Mouse (Mus musculus) MEL (cell line): ENCODE measurements around the gene Pak6. TPM values are rescaled to one million over a fixed set of nuclear protein-coding genes. Genes with fewer than 3 reads are reported as not detected.

Source experiments
- DNase-seq: peaks from one replicate; pipeline ENCODE4 v3.0.0; 2011; ENCODE audit warnings: low read depth, low spot score
- H3K27ac ChIP-seq: 2 replicates; pipeline ENCODE4 v1.5.1; 2012; ENCODE audit warnings: low read depth, mild to moderate bottlenecking, control low read depth, low read length, moderate library complexity; ENCODE audit not compliant: control insufficient read depth
- H3K27me3 ChIP-seq, 2 experiments: fragments of 150-350 bp in 1 of 2; sonication (generic) in 1 of 2; 2 replicates each; pipeline ENCODE4 v1.6.1; 2012; ENCODE audit warnings: low read length in 2 of 2, mild to moderate bottlenecking in 2 of 2, improper control_type of control experiment in 1 of 2, moderate library complexity in 1 of 2; ENCODE audit not compliant: insufficient read depth in 2 of 2, control insufficient read depth in 1 of 2
- H3K36me3 ChIP-seq, 2 experiments: 2 replicates each; pipeline ENCODE4 v1.6.1; 2012 to 2014; ENCODE audit warnings: low read length in 2 of 2, improper control_type of control experiment in 1 of 2, inconsistent platforms in 1 of 2, mild to moderate bottlenecking in 1 of 2; ENCODE audit not compliant: insufficient read depth in 2 of 2, control insufficient read depth in 1 of 2
- H3K4me1 ChIP-seq, 2 experiments: fragments of 150-350 bp in 1 of 2; sonication (generic) in 1 of 2; 2 replicates each; pipeline ENCODE4 v1.6.1; 2012; ENCODE audit warnings: low read length in 2 of 2, improper control_type of control experiment in 1 of 2, mild to moderate bottlenecking in 1 of 2; ENCODE audit not compliant: insufficient read depth in 2 of 2, control insufficient read depth in 1 of 2
- H3K4me3 ChIP-seq, 2 experiments: fragments of 150-350 bp in 1 of 2; sonication (generic) in 1 of 2; 2 replicates each; pipeline ENCODE4 v1.5.1; 2012; ENCODE audit warnings: low read depth in 2 of 2, low read length in 2 of 2, mild to moderate bottlenecking in 2 of 2, moderate library complexity in 2 of 2, control low read depth in 1 of 2, improper control_type of control experiment in 1 of 2; ENCODE audit not compliant: control insufficient read depth in 1 of 2, insufficient read depth in 1 of 2
- H3K79me2 ChIP-seq: 2 replicates; pipeline ENCODE4 v1.6.1; 2012; ENCODE audit warnings: mild to moderate bottlenecking, low read length, moderate library complexity; ENCODE audit not compliant: control insufficient read depth, poor library complexity, insufficient read depth
- H3K9ac ChIP-seq: 2 replicates; pipeline ENCODE4 v1.6.1; 2012; ENCODE audit warnings: low read depth, mild to moderate bottlenecking, control low read depth, low read length, moderate library complexity; ENCODE audit not compliant: control insufficient read depth, poor library complexity, severe bottlenecking
- H3K9me3 ChIP-seq: fragments of 150-350 bp; sonication (generic); replicated peaks from 2 replicates; pipeline ENCODE4 v1.6.1; 2012; ENCODE audit warnings: mild to moderate bottlenecking, low read length, improper control_type of control experiment, moderate library complexity; ENCODE audit not compliant: insufficient read depth
- BHLHE40 ChIP-seq: IDR thresholded peaks from 2 replicates; pipeline ENCODE4 v1.6.1; 2012; ENCODE audit warnings: low read depth, mild to moderate bottlenecking, inconsistent platforms, low read length, improper control_type of control experiment, borderline replicate concordance
- CTCF ChIP-seq, 3 experiments: IDR thresholded peaks in 2 of 3; conservative IDR thresholded peaks in 1 of 3; 2 replicates each; pipeline ENCODE4 v1.5.1; 2011 to 2012; ENCODE audit warnings: low read length in 3 of 3, low read depth in 2 of 3, mild to moderate bottlenecking in 2 of 3, improper control_type of control experiment in 1 of 3, inconsistent platforms in 1 of 3, mixed read lengths in 1 of 3, moderate library complexity in 1 of 3; ENCODE audit not compliant: control insufficient read depth in 1 of 3, insufficient read depth in 1 of 3, poor library complexity in 1 of 3, severe bottlenecking in 1 of 3
- E2F4 ChIP-seq: IDR thresholded peaks from 2 replicates; pipeline ENCODE4 v1.6.1; 2011; ENCODE audit warnings: low read depth, low read length, improper control_type of control experiment, borderline replicate concordance
- ELF1 ChIP-seq: IDR thresholded peaks from 2 replicates; pipeline ENCODE4 v1.6.1; 2014; ENCODE audit warnings: low read depth, mild to moderate bottlenecking, inconsistent platforms, low read length, improper control_type of control experiment, moderate library complexity
- EP300 ChIP-seq, 2 experiments: IDR thresholded peaks; 2 replicates each; pipeline ENCODE4 v1.6.1; 2011; ENCODE audit warnings: improper control_type of control experiment in 2 of 2, low read length in 2 of 2, low read depth in 1 of 2, mild to moderate bottlenecking in 1 of 2
- ETS1 ChIP-seq: IDR thresholded peaks from 2 replicates; pipeline ENCODE4 v1.6.1; 2012; ENCODE audit warnings: low read depth, mild to moderate bottlenecking, inconsistent platforms, low read length, improper control_type of control experiment, moderate library complexity
- HCFC1 ChIP-seq: IDR thresholded peaks from 2 replicates; pipeline ENCODE4 v1.6.1; 2012; ENCODE audit warnings: low read depth, mild to moderate bottlenecking, inconsistent platforms, low read length, improper control_type of control experiment, moderate library complexity
- MAFK ChIP-seq: IDR thresholded peaks from 2 replicates; pipeline ENCODE4 v1.6.1; 2011; ENCODE audit warnings: low read depth, mild to moderate bottlenecking, low read length, improper control_type of control experiment, borderline replicate concordance
- MYC ChIP-seq: IDR thresholded peaks from 2 replicates; pipeline ENCODE4 v1.6.1; 2011; ENCODE audit warnings: low read depth, mild to moderate bottlenecking, low read length, improper control_type of control experiment, moderate library complexity
- NELFE ChIP-seq: IDR thresholded peaks from 2 replicates; pipeline ENCODE4 v1.6.1; 2011; ENCODE audit warnings: low read depth, low read length, improper control_type of control experiment
- NRF1 ChIP-seq: IDR thresholded peaks from 2 replicates; pipeline ENCODE4 v1.6.1; 2014; ENCODE audit warnings: low read depth, mild to moderate bottlenecking, inconsistent platforms, low read length, improper control_type of control experiment, moderate library complexity; ENCODE audit not compliant: poor library complexity, insufficient read depth, severe bottlenecking
- POLR2AphosphoS2 ChIP-seq: IDR thresholded peaks from 2 replicates; pipeline ENCODE4 v1.6.1; 2011; ENCODE audit warnings: low read length, improper control_type of control experiment
- RCOR1 ChIP-seq: IDR thresholded peaks from 2 replicates; pipeline ENCODE4 v1.6.1; 2012; ENCODE audit warnings: low read depth, mild to moderate bottlenecking, inconsistent platforms, low read length, improper control_type of control experiment
- SIN3A ChIP-seq: IDR thresholded peaks from 2 replicates; pipeline ENCODE4 v1.6.1; 2012; ENCODE audit warnings: low read length, improper control_type of control experiment, inconsistent platforms
- TCF12 ChIP-seq: IDR thresholded peaks from 2 replicates; pipeline ENCODE4 v1.6.1; 2014; ENCODE audit warnings: low read depth, mild to moderate bottlenecking, inconsistent platforms, low read length, improper control_type of control experiment, moderate library complexity
- UBTF ChIP-seq: IDR thresholded peaks from 2 replicates; pipeline ENCODE4 v1.6.1; 2012; ENCODE audit warnings: low read depth, mild to moderate bottlenecking, inconsistent platforms, low read length, improper control_type of control experiment, moderate library complexity, borderline replicate concordance; ENCODE audit not compliant: insufficient read depth
- USF2 ChIP-seq, 2 experiments: IDR thresholded peaks; 2 replicates each; pipeline ENCODE4 v1.6.1; 2011 to 2012; ENCODE audit warnings: improper control_type of control experiment in 2 of 2, low read length in 2 of 2, borderline replicate concordance in 1 of 2, inconsistent platforms in 1 of 2, low read depth in 1 of 2, mild to moderate bottlenecking in 1 of 2; ENCODE audit not compliant: insufficient read depth in 1 of 2
- ZMIZ1 ChIP-seq: IDR thresholded peaks from 2 replicates; pipeline ENCODE4 v1.6.1; 2012; ENCODE audit warnings: low read depth, mild to moderate bottlenecking, inconsistent platforms, low read length, improper control_type of control experiment, moderate library complexity
- polyA plus RNA-seq, 2 experiments: library from polyadenylated mRNA; stranded (reverse) in 1 of 2; unstranded in 1 of 2; fragments of >175 nt in 1 of 2; fragments of >200 nt in 1 of 2; gene quantifications; 2 replicates each; pipeline versions ENCODE4 v1.2.1 to v1.2.4; 2012; ENCODE audit warnings: low replicate concordance in 2 of 2, low read depth in 1 of 2; ENCODE audit not compliant: insufficient read length in 2 of 2, insufficient read depth in 1 of 2, missing spikeins in 1 of 2
- total RNA-seq: library from RNA; depleted of rRNA; stranded (reverse); fragments of 300-350 nt; gene quantifications from 2 replicates; pipeline ENCODE4 v1.2.3, GENCODE M21; 2012

Pak6 gene
- total and polyA plus RNA-seq, 3 experiments = 25.4 to 25.9 TPM; not detected in 1

DNA sequence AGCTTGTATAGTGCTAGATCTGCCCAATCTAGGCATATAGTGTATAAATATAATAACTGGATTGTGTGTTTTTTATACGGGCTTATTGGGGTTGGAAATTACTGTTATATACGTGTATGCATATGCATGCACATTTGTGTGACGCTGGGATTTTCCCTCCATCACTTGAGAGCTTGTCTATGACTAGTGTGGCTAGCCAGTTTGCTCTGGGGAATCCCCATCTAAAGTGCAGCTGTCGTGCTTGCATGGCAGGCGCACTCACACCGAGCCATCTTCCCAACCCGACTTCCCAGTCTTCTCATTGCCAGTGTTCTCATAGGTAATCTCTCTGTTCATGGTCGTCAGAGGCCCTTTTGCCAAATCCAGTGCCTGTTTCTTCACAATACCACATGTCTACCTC lies 42.5 kb upstream of the Pak6 start:
- no peaks in the 10 kb centered on the region for H3K79me2 ChIP-seq
- H3K36me3 ChIP-seq = peaks cover 0 to 43% of the 10 kb centered on the region in 2 experiments; a peak in 2 of 4 replicates
- no peak for TF ChIP-seq HCFC1
- no peak for TF ChIP-seq POLR2AphosphoS2
- no peak for TF ChIP-seq ELF1
- no peak for TF ChIP-seq ZMIZ1
- TF ChIP-seq TCF12 = no peak
- TF ChIP-seq EP300 (IDR thresholded peaks at IDR 0.05; ENCODE audit: low read depth in 1 of 2, low read length in 2 of 2) = no peak
- no peak for TF ChIP-seq NELFE
- no peak for TF ChIP-seq CTCF (IDR thresholded peaks at IDR 0.05 in 2 of 3, conservative IDR thresholded peaks at IDR 0.05 in 1 of 3; ENCODE audit: control insufficient read depth in 1 of 3, insufficient read depth in 1 of 3, low read depth in 2 of 3, low read length in 3 of 3, poor library complexity in 1 of 3, severe bottlenecking in 1 of 3)
- no peak for TF ChIP-seq MAFK
- TF ChIP-seq NRF1 = no peak
- TF ChIP-seq RCOR1 = no peak
- no peak for DNase-seq
- H3K27ac ChIP-seq = no peak overlapping the region
- H3K27me3 ChIP-seq = no peaks in the 10 kb centered on the region
- H3K9me3 ChIP-seq = no peaks in the 10 kb centered on the region
- H3K4me3 ChIP-seq = no peak overlapping the region
- H3K4me1 ChIP-seq = no peaks in the 10 kb centered on the region
- H3K9ac ChIP-seq = no peak overlapping the region

DNA sequence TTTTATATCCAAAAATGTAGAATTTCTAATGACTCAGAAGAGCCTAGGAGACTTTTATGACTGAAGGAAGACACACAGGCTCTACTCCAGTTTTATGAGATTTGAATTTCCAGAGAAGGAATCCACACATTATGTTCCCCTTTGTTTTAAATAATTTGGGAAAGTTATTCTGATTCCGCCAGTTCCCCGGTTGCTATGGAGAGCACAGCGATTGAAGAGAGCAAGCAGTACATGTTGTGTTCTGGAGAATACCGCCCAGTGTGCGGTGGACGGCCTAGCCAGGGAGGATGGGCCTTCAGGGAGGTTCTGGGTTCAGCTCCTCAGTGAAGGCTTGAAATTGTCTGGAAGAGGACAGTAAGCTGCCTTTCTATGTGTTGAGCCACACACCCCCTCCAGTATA lies 33.8 kb upstream of the Pak6 start:
- no peak for DNase-seq
- no peak for TF ChIP-seq UBTF
- TF ChIP-seq USF2 (IDR thresholded peaks at IDR 0.05; ENCODE audit: borderline replicate concordance in 1 of 2, insufficient read depth in 1 of 2, low read depth in 1 of 2, low read length in 2 of 2) = no peak
- TF ChIP-seq, all 39 proteins: peak for 0
- no peaks in the 10 kb centered on the region for H3K79me2 ChIP-seq
- H3K4me1 ChIP-seq = no peaks in the 10 kb centered on the region
- H3K36me3 ChIP-seq = peaks cover 0 to 43% of the 10 kb centered on the region in 2 experiments; a peak in 2 of 4 replicates
- H3K4me3 ChIP-seq = no peak overlapping the region
- no peak overlapping the region for H3K27ac ChIP-seq
- no peaks in the 10 kb centered on the region for H3K27me3 ChIP-seq
- H3K9me3 ChIP-seq = no peaks in the 10 kb centered on the region
- no peak overlapping the region for H3K9ac ChIP-seq

DNA sequence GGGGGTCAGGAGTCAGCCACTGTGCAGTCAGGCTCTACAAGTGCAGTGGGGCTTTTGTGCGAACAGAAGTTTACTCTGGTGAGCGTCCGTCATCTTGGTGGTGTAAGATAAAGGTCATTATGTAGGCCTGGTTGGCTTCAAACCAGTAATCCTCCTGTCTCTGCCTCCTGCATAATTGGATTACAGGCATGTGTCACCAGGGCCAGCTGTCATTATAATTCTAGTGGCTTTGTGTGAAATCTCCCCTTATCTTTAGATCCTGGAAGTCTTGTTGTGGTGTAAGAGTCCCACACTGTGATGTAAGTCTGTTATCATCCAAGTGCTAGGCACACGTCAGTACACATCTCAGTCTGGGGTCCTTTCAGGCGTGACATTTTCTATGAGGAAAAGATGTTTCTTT lies 29.7 kb upstream of the Pak6 start:
- no peaks in the 10 kb centered on the region for H3K27me3 ChIP-seq
- H3K9ac ChIP-seq = no peak overlapping the region
- peaks cover 0 to 42% of the 10 kb centered on the region in 2 experiments; a peak in 2 of 4 replicates for H3K36me3 ChIP-seq
- no peaks in the 10 kb centered on the region for H3K79me2 ChIP-seq
- H3K4me1 ChIP-seq = no peaks in the 10 kb centered on the region
- no peaks in the 10 kb centered on the region for H3K9me3 ChIP-seq
- no peak overlapping the region for H3K4me3 ChIP-seq
- peak; percentile 12 for DNase-seq
- no peak overlapping the region for H3K27ac ChIP-seq
- TF ChIP-seq ELF1 (no peak), POLR2AphosphoS2 (no peak), E2F4 (no peak), ETS1 (no peak), BHLHE40 (no peak), SIN3A (no peak), MYC (no peak), RCOR1 (no peak)
